Mouse (Mus musculus) thymus, adult 2 months (tissue): ENCODE data around the gene Pde10a. TPM values are rescaled to one million over a fixed set of nuclear protein-coding genes. Genes with fewer than 3 reads are reported as not detected.

Source experiments
- DNase-seq: peaks from one replicate; pipeline ENCODE4 v3.0.0; 2021
- H3K27ac ChIP-seq: fragments of 200-500 bp; 2 replicates; pipeline ENCODE4 v1.5.1; 2012; ENCODE audit warnings: low read length, control low read depth; ENCODE audit not compliant: control insufficient read depth, insufficient read depth
- H3K27me3 ChIP-seq: fragments of 200-500 bp; 2 replicates; pipeline ENCODE4 v1.6.1; 2012; ENCODE audit warnings: mild to moderate bottlenecking, low read length, moderate library complexity, mixed read lengths; ENCODE audit not compliant: control insufficient read depth, insufficient read depth
- H3K36me3 ChIP-seq: fragments of 200-500 bp; 2 replicates; pipeline ENCODE4 v1.6.1; 2012; ENCODE audit warnings: mild to moderate bottlenecking, low read length, moderate library complexity; ENCODE audit not compliant: control insufficient read depth, insufficient read depth
- H3K4me1 ChIP-seq: fragments of 200-500 bp; replicated peaks from 2 replicates; pipeline ENCODE4 v1.6.1; 2012; ENCODE audit warnings: low read length; ENCODE audit not compliant: control insufficient read depth, insufficient read depth
- H3K4me3 ChIP-seq: fragments of 200-500 bp; 2 replicates; pipeline ENCODE4 v1.5.1; 2012; ENCODE audit warnings: mild to moderate bottlenecking, low read length, control low read depth, moderate library complexity; ENCODE audit not compliant: control insufficient read depth, insufficient read depth
- CTCF ChIP-seq: fragments of 200-500 bp; IDR thresholded peaks from 2 replicates; pipeline ENCODE4 v1.5.1; 2012; ENCODE audit warnings: mild to moderate bottlenecking, control low read depth, low read length, moderate library complexity, borderline replicate concordance; ENCODE audit not compliant: control insufficient read depth, poor library complexity, insufficient read depth; ENCODE audit errors: extremely low read depth
- POLR2A ChIP-seq: fragments of 200-500 bp; IDR thresholded peaks from 2 replicates; pipeline ENCODE4 v1.6.1; 2012; ENCODE audit warnings: mild to moderate bottlenecking, low read length, control low read depth, moderate library complexity; ENCODE audit not compliant: control insufficient read depth, poor library complexity, insufficient read depth; ENCODE audit errors: extremely low read depth
- WGBS: fragments of 180-500 bp; shearing (Covaris S2); methylation state at CpG from one replicate; pipeline ENCODE4 v1.1.7; 2018; 5-methylcytosine and 5-hydroxymethylcytosine counted together
- polyA plus RNA-seq: library from polyadenylated mRNA; depleted of rRNA; stranded (reverse); fragments of >200 nt; gene quantifications from 2 replicates; pipeline ENCODE4 v1.2.3, GENCODE M21; 2012

Pde10a gene
- polyA plus RNA-seq, 1 experiment: 4.8 TPM

DNA sequence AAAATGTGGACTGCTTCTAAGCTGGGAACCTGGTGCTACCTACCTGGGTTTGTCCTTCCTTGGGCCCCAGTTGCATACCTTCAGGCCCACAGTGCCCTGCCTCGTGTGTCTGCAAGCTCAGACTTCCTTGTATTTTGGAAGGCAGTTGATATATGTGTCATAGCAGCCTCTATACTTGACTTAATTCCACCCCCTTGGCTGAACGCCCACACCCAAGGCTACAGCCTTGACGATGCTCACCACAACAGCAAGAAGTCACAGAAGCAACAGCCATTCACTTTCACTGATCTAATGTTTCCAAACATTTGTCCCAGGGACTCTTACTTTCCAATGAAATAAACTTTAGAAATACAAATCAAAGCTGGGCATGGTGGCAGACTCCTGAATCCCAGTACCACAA lies 123.1 kb downstream of the Pde10a start:
- WGBS: 31% methylated on average over 3 of the region's 3 CpGs
- H3K27me3 ChIP-seq: no peaks in the 10 kb centered on the region
- DNase-seq: no peak
- no peaks in the 10 kb centered on the region for H3K4me1 ChIP-seq
- H3K4me3 ChIP-seq: no peak overlapping the region
- no peaks in the 10 kb centered on the region for H3K36me3 ChIP-seq
- TF ChIP-seq CTCF (no peak), POLR2A (no peak)
- H3K27ac ChIP-seq: no peak overlapping the region

- TF ChIP-seq CTCF (no peak), POLR2A (no peak)
- Histone ChIP-seq H3K27ac (no peak overlapping the region), H3K4me1 (no peaks in the 10 kb centered on the region), H3K27me3 (no peaks in the 10 kb centered on the region), H3K4me3 (no peak overlapping the region), H3K36me3 (no peaks in the 10 kb centered on the region)
- 89% methylated on average over 3 of the region's 3 CpGs for WGBS
- DNase-seq: no peak
These were observed 127.6 kb downstream of the Pde10a start for GRCm38 (mm10) chr17:8652681-8653262.

- no peaks in the 10 kb centered on the region for H3K4me1 ChIP-seq
- H3K27me3 ChIP-seq: no peaks in the 10 kb centered on the region
- no peak for DNase-seq
- H3K36me3 ChIP-seq: no peaks in the 10 kb centered on the region
- TF ChIP-seq CTCF: no peak
- no peak for TF ChIP-seq POLR2A
- H3K27ac ChIP-seq: no peak overlapping the region
- H3K4me3 ChIP-seq: no peak overlapping the region
- WGBS: 94% methylated on average over 9 of the region's 9 CpGs
These were observed 132.5 kb downstream of the Pde10a start for GRCm38 (mm10) chr17:8657661-8658060.

GRCm38 (mm10) chr17:8658751-8659454 lies 133.7 kb downstream of the Pde10a start:
- no peak for DNase-seq
- 86% methylated on average over 16 of the region's 16 CpGs for WGBS
- TF ChIP-seq POLR2A (no peak), CTCF (no peak)
- Histone ChIP-seq H3K27ac (no peak overlapping the region), H3K4me3 (no peak overlapping the region), H3K36me3 (no peaks in the 10 kb centered on the region), H3K4me1 (no peaks in the 10 kb centered on the region), H3K27me3 (no peaks in the 10 kb centered on the region)

DNA sequence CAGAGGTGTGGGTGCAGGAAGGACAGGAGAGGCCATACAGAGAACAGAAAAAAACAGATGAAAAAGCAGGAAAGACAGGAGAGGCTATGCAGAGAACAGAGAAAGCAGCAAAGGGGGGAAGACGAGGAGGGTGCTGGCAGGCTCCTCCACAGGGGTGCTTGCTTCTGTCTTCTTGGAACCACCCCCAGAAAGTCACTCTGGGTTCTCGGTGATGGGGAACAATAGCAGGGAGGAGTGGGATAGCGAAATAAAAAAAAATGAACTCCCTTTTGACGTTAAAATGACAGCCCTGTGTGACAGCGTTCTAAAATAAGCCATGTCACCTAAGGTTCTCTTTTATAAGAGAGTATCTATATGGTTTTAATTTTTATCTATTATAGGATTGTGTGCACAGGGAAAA lies 141.7 kb downstream of the Pde10a start:
- H3K4me1 ChIP-seq: no peaks in the 10 kb centered on the region

GRCm38 (mm10) chr17:8674651-8675050 lies 149.5 kb downstream of the Pde10a start:
- H3K36me3 ChIP-seq: no peaks in the 10 kb centered on the region
- H3K27me3 ChIP-seq: no peaks in the 10 kb centered on the region
- DNase-seq: no peak
- no peak overlapping the region for H3K27ac ChIP-seq
- TF ChIP-seq CTCF (no peak), POLR2A (no peak)
- WGBS: 93% methylated on average over 2 of the region's 2 CpGs
- no peaks in the 10 kb centered on the region for H3K4me1 ChIP-seq
- no peak overlapping the region for H3K4me3 ChIP-seq

More for the DNA sequence above, 141.7 kb downstream of the Pde10a start:
- 77% methylated on average over 5 of the region's 5 CpGs for WGBS
- TF ChIP-seq POLR2A: no peak
- no peak for TF ChIP-seq CTCF
- H3K36me3 ChIP-seq: no peaks in the 10 kb centered on the region
- no peaks in the 10 kb centered on the region for H3K27me3 ChIP-seq
- no peak overlapping the region for H3K27ac ChIP-seq
- DNase-seq: no peak
- H3K4me3 ChIP-seq: no peak overlapping the region
